ENCODE assay signal across 24 mouse cellular contexts in genomic region chr1:56896670-56897069, GRCm38 (mm10).
DNase-seq lines count a peak whose midpoint lies in the region; ATAC-seq lines count a peak whose summit lies in the region.
"Had no signal": no experiment of that assay in that cellular context is flagged by ENCODE, and none has a peak within 500 bp of the region (broad histone marks: within the 10 kb centered on the region; RNA-seq: fewer than 3 reads in every experiment).

No protein-coding gene starts in this region.

- WGBS in hindbrain, embryonic 14.5 days = 93% methylated on average over 3 of the region's 3 CpGs

- intact Hi-C loops in heart, postnatal 36 days (cut with DNase I) = no loop called here

- H3K36me3 ChIP-seq in hindbrain, embryonic 14.5 days (replicated peaks; ENCODE audit: control insufficient read depth, insufficient read depth) = no peaks in the 10 kb centered on the region
- H3K36me3 ChIP-seq: hindbrain, embryonic 13.5 days; limb, embryonic 12.5 days; liver, embryonic 15.5 days had no signal

- H3K4me3 ChIP-seq in hindbrain, embryonic 14.5 days (replicated peaks; ENCODE audit: low read length) = no peak overlapping the region
- H3K4me3 ChIP-seq: hindbrain, embryonic 13.5 days; limb, embryonic 12.5 days; liver, embryonic 15.5 days had no signal

- H3K4me1 ChIP-seq in hindbrain, embryonic 14.5 days (replicated peaks; ENCODE audit: control insufficient read depth, insufficient read depth, low read length) = no peaks in the 10 kb centered on the region
- H3K4me1 ChIP-seq: liver, embryonic 15.5 days had no signal

- DNase-seq in heart, adult 11 months = peak; percentile 31
- no peak for DNase-seq in heart, postnatal 36 days
- DNase-seq in lung, adult 18-20 months = peak; percentile 70 to 81
- peak; percentile 44 for DNase-seq in lung, postnatal 10 days
- DNase-seq in hindbrain, embryonic 14.5 days (ENCODE audit: low spot score) = no peak
- no peak for DNase-seq in cerebellum, postnatal 25 days
- DNase-seq in cerebellum, postnatal 10 days = no peak
- DNase-seq: cerebellum, adult 11-12 months; cerebellum, postnatal 36 days; gastrocnemius, postnatal 25 days; heart, adult 18-20 months; heart, postnatal 4 days; kidney, adult 9 months; kidney, postnatal 14 days; layer of hippocampus, adult 9-11 months; midbrain, embryonic 14.5 days; retina, postnatal 1 day; right cerebral cortex, postnatal 14 days; thymus, postnatal 14 days had no signal

- H3K27me3 ChIP-seq in hindbrain, embryonic 14.5 days (ENCODE audit: control insufficient read depth, insufficient read depth, low read length) = no peaks in the 10 kb centered on the region
- H3K27me3 ChIP-seq: hindbrain, embryonic 13.5 days; limb, embryonic 12.5 days; liver, embryonic 15.5 days had no signal

- H3K27ac ChIP-seq in hindbrain, embryonic 14.5 days = no peak overlapping the region
- H3K27ac ChIP-seq: hindbrain, embryonic 13.5 days; limb, embryonic 12.5 days; liver, embryonic 15.5 days had no signal

- H3K4me2 ChIP-seq in hindbrain, embryonic 14.5 days (replicated peaks) = no peak overlapping the region
- H3K4me2 ChIP-seq: heart, embryonic 11.5 days; hindbrain, embryonic 13.5 days; limb, embryonic 12.5 days; liver, embryonic 15.5 days had no signal

- no peak overlapping the region for H3K9ac ChIP-seq in hindbrain, embryonic 14.5 days
- H3K9ac ChIP-seq: hindbrain, embryonic 13.5 days; limb, embryonic 12.5 days; liver, embryonic 15.5 days had no signal

- H3K9me3 ChIP-seq in hindbrain, embryonic 14.5 days (ENCODE audit: control insufficient read depth, low read length) = no peaks in the 10 kb centered on the region
- H3K9me3 ChIP-seq: hindbrain, embryonic 13.5 days; limb, embryonic 12.5 days; liver, embryonic 15.5 days had no signal

- ATAC-seq in hindbrain, embryonic 14.5 days (ENCODE audit: low FRiP score) = no peak
- ATAC-seq: forebrain, embryonic 14.5 days had no signal

Comparison
In these comparisons a context has a peak if more than half of its experiments do, and no peak if none do; other contexts are left out.
1. DNase-seq: peak in heart, adult 11 months (single experiment), lung, adult 18-20 months (2 of 2) and lung, postnatal 10 days (single experiment); none in heart, postnatal 36 days (0 of 2), hindbrain, embryonic 14.5 days (single experiment), cerebellum, postnatal 25 days (0 of 2) and cerebellum, postnatal 10 days (0 of 2).